Mouse (Mus musculus) spleen, adult 2 months (tissue): ENCODE measurements around the gene Olfr1049. TPM values are rescaled to one million over a fixed set of nuclear protein-coding genes. Genes with fewer than 3 reads are reported as not detected.
"Not testable (repeated sequence)": the region's sequence is repeated elsewhere in the genome, so short reads cannot be mapped to it uniquely, and the experiment has no call there.

Experiments used
- DNase-seq, 2 experiments: peaks; one replicate each; pipeline versions ENCODE4 v3.0.0 to v3.0.0-alpha.2; 2012 to 2021; ENCODE audit warnings: low spot score in 2 of 2, low read depth in 1 of 2
- H3K27ac ChIP-seq: fragments of 200-500 bp; 2 replicates; pipeline ENCODE4 v1.5.1; 2012; ENCODE audit warnings: low read length, inconsistent platforms; ENCODE audit not compliant: insufficient read depth
- H3K27me3 ChIP-seq: fragments of 200-500 bp; 2 replicates; pipeline ENCODE4 v1.6.1; 2012; ENCODE audit warnings: mild to moderate bottlenecking, moderate library complexity, low read length, inconsistent platforms; ENCODE audit not compliant: control insufficient read depth, insufficient read depth
- H3K36me3 ChIP-seq: fragments of 200-500 bp; 2 replicates; pipeline ENCODE4 v1.6.1; 2012; ENCODE audit warnings: mild to moderate bottlenecking, low read length, inconsistent platforms; ENCODE audit not compliant: control insufficient read depth, insufficient read depth
- H3K4me1 ChIP-seq: fragments of 200-500 bp; 2 replicates; pipeline ENCODE4 v1.6.1; 2011; ENCODE audit warnings: inconsistent platforms; ENCODE audit not compliant: control insufficient read depth, insufficient read depth, insufficient read length
- H3K4me3 ChIP-seq: fragments of 200-500 bp; 2 replicates; pipeline ENCODE4 v1.5.1; 2011; ENCODE audit warnings: mild to moderate bottlenecking, inconsistent platforms; ENCODE audit not compliant: insufficient read depth, insufficient read length; ENCODE audit errors: extremely low read depth
- CTCF ChIP-seq: fragments of 200-500 bp; IDR thresholded peaks from 2 replicates; pipeline ENCODE4 v1.5.1; 2011; ENCODE audit warnings: mild to moderate bottlenecking, inconsistent platforms; ENCODE audit not compliant: insufficient read depth, insufficient read length, insufficient replicate concordance; ENCODE audit errors: extremely low read depth
- POLR2A ChIP-seq: fragments of 200-500 bp; IDR thresholded peaks from 2 replicates; pipeline ENCODE4 v1.6.1; 2011; ENCODE audit warnings: low read depth, low read length, inconsistent platforms
- WGBS: fragments of 180-500 bp; shearing (Covaris S2); methylation state at CpG from one replicate; pipeline ENCODE4 v1.1.7; 2018; 5-methylcytosine and 5-hydroxymethylcytosine counted together
- polyA plus RNA-seq: library from polyadenylated mRNA; depleted of rRNA; stranded (reverse); fragments of >200 nt; gene quantifications from 2 replicates; pipeline ENCODE4 v1.2.3, GENCODE M21; 2012; rRNA removed

The Olfr1049 gene
- polyA plus RNA-seq = not detected in 2 replicates

GRCm38 (mm10) chr2:86258228-86258627 is at the start of gene Olfr1049:
Gene Olfr1049, minus strand, starts transcription at chr2:86258328.
- not testable (repeated sequence) for H3K36me3 ChIP-seq, H3K27me3 ChIP-seq, DNase-seq, H3K4me3 ChIP-seq, H3K27ac ChIP-seq, H3K4me1 ChIP-seq

GRCm38 (mm10) chr2:86292155-86292554 is 34.0 kb upstream of the Olfr1049 start, which contains the start of gene Olfr1052:
Gene Olfr1052, plus strand, starts transcription at chr2:86292455.
- Histone ChIP-seq H3K27me3 (no peaks in the 10 kb centered on the region), H3K27ac (no peak within 1 kb of the TSS)

DNA sequence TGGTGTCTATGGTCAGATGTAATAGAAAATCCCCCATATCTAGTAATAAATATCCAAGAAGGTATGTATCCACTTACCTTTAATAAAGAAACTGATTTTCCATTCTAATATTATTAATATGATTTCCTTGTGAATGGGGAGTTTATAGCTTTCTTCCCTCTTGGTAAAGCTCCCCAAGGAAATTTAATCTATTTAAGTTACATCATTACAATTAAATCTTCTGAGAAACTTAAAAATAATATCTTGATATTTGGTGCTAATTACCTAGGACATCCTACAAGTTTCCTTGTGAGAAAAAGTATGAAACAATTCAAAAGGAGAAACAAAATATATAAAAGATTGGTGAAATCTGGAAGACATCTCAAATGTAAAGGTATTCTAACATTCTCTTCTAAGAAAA is 20.9 kb upstream of the Olfr1049 start, which contains the start of gene Olfr1051:
Olfr1051 (minus strand) TSS at position 101 of the 400 bp plus-strand sequence.
- not testable (repeated sequence) for H3K4me3 ChIP-seq

More at GRCm38 (mm10) chr2:86292155-86292554, 34.0 kb upstream of the Olfr1049 start, which contains the start of gene Olfr1052:
- Histone ChIP-seq H3K36me3 (no peaks in the 10 kb centered on the region), H3K4me1 (no peaks in the 10 kb centered on the region), H3K4me3 (no peak within 1 kb of the TSS)
- DNase-seq = no peak
- TF ChIP-seq CTCF (no peak), POLR2A (no peak)

DNA sequence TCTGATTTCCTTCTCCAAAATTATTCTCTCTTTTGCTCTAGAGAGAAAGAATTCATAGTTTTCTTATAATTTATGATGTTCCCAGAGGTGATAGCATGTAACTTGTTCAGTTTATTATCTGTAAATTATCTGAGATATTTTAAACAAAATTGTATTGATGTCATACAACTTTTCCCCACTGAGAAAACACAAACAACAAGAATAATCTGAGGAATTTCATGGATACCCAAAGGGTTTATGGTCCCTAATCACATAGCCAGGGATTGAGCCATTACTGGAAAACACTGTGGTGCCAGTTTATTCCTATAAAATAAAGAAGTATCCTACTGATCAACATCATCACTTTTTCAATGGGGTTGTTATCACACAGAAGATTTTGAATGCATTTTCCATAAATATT is 17.9 kb downstream of the Olfr1049 start, which contains the start of gene Olfr1048:
Olfr1048 (minus strand) TSS at position 101 of the 400 bp plus-strand sequence.
- H3K4me1 ChIP-seq = no peaks in the 10 kb centered on the region
- no peak for DNase-seq
- no peaks in the 10 kb centered on the region for H3K36me3 ChIP-seq
- H3K27ac ChIP-seq = no peak within 1 kb of the TSS
- no peaks in the 10 kb centered on the region for H3K27me3 ChIP-seq
- TF ChIP-seq CTCF = no peak
- no peak for TF ChIP-seq POLR2A
- H3K4me3 ChIP-seq = no peak within 1 kb of the TSS

More for the DNA sequence above, 20.9 kb upstream of the Olfr1049 start, which contains the start of gene Olfr1051:
- not testable (repeated sequence) for DNase-seq, H3K27ac ChIP-seq, H3K4me1 ChIP-seq, H3K36me3 ChIP-seq, H3K27me3 ChIP-seq

- TF ChIP-seq CTCF = no peak
- 83% methylated on average over 1 of the region's 1 CpGs for WGBS
- Histone ChIP-seq H3K27ac (no peak within 1 kb of the TSS), H3K27me3 (no peaks in the 10 kb centered on the region), H3K4me3 (no peak within 1 kb of the TSS), H3K4me1 (no peaks in the 10 kb centered on the region), H3K36me3 (no peaks in the 10 kb centered on the region)
- no peak for DNase-seq
These were observed 26.8 kb downstream of the Olfr1049 start, which contains the start of gene Olfr1047 for GRCm38 (mm10) chr2:86231301-86231700. Gene Olfr1047, minus strand, starts transcription at chr2:86231401.

- no peaks in the 10 kb centered on the region for H3K4me1 ChIP-seq
- DNase-seq = no peak
- H3K27ac ChIP-seq = no peak within 1 kb of the TSS
- no peak within 1 kb of the TSS for H3K4me3 ChIP-seq
- H3K36me3 ChIP-seq = no peaks in the 10 kb centered on the region
- TF ChIP-seq CTCF (no peak), POLR2A (no peak)
- WGBS = 67% methylated on average over 2 of the region's 2 CpGs
- H3K27me3 ChIP-seq = no peaks in the 10 kb centered on the region
These were observed 38.9 kb downstream of the Olfr1049 start, which contains the start of gene Olfr1046 for GRCm38 (mm10) chr2:86219214-86219613. Gene Olfr1046, minus strand, starts transcription at chr2:86219314.

Other genes starting within 250 kb of the Olfr1049 start
- 0.28 and 0.30 TPM in 2 replicates for gene Olfr1033, start 237.7 kb downstream of the Olfr1049 start, polyA plus RNA-seq
- 0.06 and 0.11 TPM in 2 replicates for gene Olfr1034, start 212.5 kb downstream of the Olfr1049 start, polyA plus RNA-seq
- gene Olfr1036, start 184.3 kb downstream of the Olfr1049 start, polyA plus RNA-seq = not detected in 2 replicates
- not detected in 2 replicates for gene Olfr1037, start 170.9 kb downstream of the Olfr1049 start, polyA plus RNA-seq
- gene Olfr1039, start 122.4 kb downstream of the Olfr1049 start, polyA plus RNA-seq = not detected in 2 replicates
- not detected in 2 replicates for gene Olfr1040, start 111.6 kb downstream of the Olfr1049 start, polyA plus RNA-seq
- gene Olfr1042, start 96.5 kb downstream of the Olfr1049 start, polyA plus RNA-seq = not detected in 2 replicates
- not detected in 2 replicates for gene Olfr1043, start 90.8 kb downstream of the Olfr1049 start, polyA plus RNA-seq
- not detected in 2 replicates for gene Olfr1044, start 80.5 kb downstream of the Olfr1049 start, polyA plus RNA-seq
- gene Olfr52, start 72.6 kb downstream of the Olfr1049 start, polyA plus RNA-seq = not detected in 2 replicates
- gene Olfr1045, start 55.3 kb downstream of the Olfr1049 start, polyA plus RNA-seq = not detected in 2 replicates
- not detected in 2 replicates for gene Olfr1046, start 39.0 kb downstream of the Olfr1049 start, polyA plus RNA-seq
- gene Olfr1047, start 26.9 kb downstream of the Olfr1049 start, polyA plus RNA-seq = not detected in 2 replicates
- gene Olfr1048, start 18.0 kb downstream of the Olfr1049 start, polyA plus RNA-seq = not detected in 2 replicates
- not detected in 2 replicates for gene Olfr1051, start 20.8 kb upstream of the Olfr1049 start, polyA plus RNA-seq
- gene Olfr1052, start 34.1 kb upstream of the Olfr1049 start, polyA plus RNA-seq = not detected in 2 replicates
- gene Olfr1053, start 57.0 kb upstream of the Olfr1049 start, polyA plus RNA-seq = not detected in 2 replicates
- gene Olfr1054, start 77.1 kb upstream of the Olfr1049 start, polyA plus RNA-seq = not detected in 2 replicates
- not detected in 2 replicates for gene Olfr1055, start 92.0 kb upstream of the Olfr1049 start, polyA plus RNA-seq
- gene Olfr1056, start 104.1 kb upstream of the Olfr1049 start, polyA plus RNA-seq = not detected in 2 replicates
- not detected in 2 replicates for gene Olfr1057, start 120.1 kb upstream of the Olfr1049 start, polyA plus RNA-seq
- gene Olfr1058, start 130.2 kb upstream of the Olfr1049 start, polyA plus RNA-seq = not detected in 2 replicates
- not detected in 2 replicates for gene Olfr1061, start 155.7 kb upstream of the Olfr1049 start, polyA plus RNA-seq
- not detected in 2 replicates for gene Olfr1062, start 168.4 kb upstream of the Olfr1049 start, polyA plus RNA-seq
- gene Olfr1065, start 192.3 kb upstream of the Olfr1049 start, polyA plus RNA-seq = not detected in 2 replicates
- gene Olfr1066, start 197.9 kb upstream of the Olfr1049 start, polyA plus RNA-seq = not detected in 2 replicates
- not detected in 2 replicates for gene Olfr228, start 229.1 kb upstream of the Olfr1049 start, polyA plus RNA-seq